In genomic region chr2:166711681-166712132, GRCm38 (mm10) we compare ENCODE assay signal across 8 mouse cellular contexts. TPM values are rescaled to one million over a fixed set of nuclear protein-coding genes. Genes with fewer than 3 reads are reported as not detected.
A peak's percentile ranks its signal among the peaks of the same experiment; 100 is the strongest.
DNase-seq lines count a peak whose midpoint lies in the region; ATAC-seq and TF ChIP-seq lines count a peak whose summit lies in the region.

No protein-coding gene starts in this region.

- no peaks in the 10 kb centered on the region for H3K27me3 ChIP-seq in heart, embryonic 12.5 days (replicated peaks)
- H3K27me3 ChIP-seq in hindbrain, embryonic 11.5 days (ENCODE audit: control insufficient read depth, insufficient read depth, low read length), result no peaks in the 10 kb centered on the region
- no peaks in the 10 kb centered on the region for H3K27me3 ChIP-seq in midbrain, embryonic 11.5 days (ENCODE audit: control insufficient read depth, insufficient read depth, low read length)

- TF ChIP-seq CTCF in bone marrow macrophage, adult 2 months (IDR thresholded peaks at IDR 0.05; ENCODE audit: low read depth, low read length), result no peak

- peak overlapping the region; percentile 81; the same call in 1 of the 2 replicates for H3K9ac ChIP-seq in heart, embryonic 12.5 days
- H3K9ac ChIP-seq in hindbrain, embryonic 11.5 days (ENCODE audit: low read depth, low read length), result peak overlapping the region; percentile 16; the same call in 1 of the 2 replicates
- H3K9ac ChIP-seq in midbrain, embryonic 11.5 days (ENCODE audit: low read length), result peak overlapping the region; percentile 21; the same call in 1 of the 2 replicates

- H3K27ac ChIP-seq in heart, embryonic 12.5 days (ENCODE audit: poor library complexity, severe bottlenecking), result no peak overlapping the region
- H3K27ac ChIP-seq in bone marrow macrophage, adult 2 months (ENCODE audit: insufficient read depth, low read depth, low read length), result peak overlapping the region; percentile 95
- H3K27ac ChIP-seq in hindbrain, embryonic 11.5 days (ENCODE audit: low read depth, low read length), result no peak overlapping the region
- H3K27ac ChIP-seq in midbrain, embryonic 11.5 days (ENCODE audit: low read depth, low read length), result no peak overlapping the region

- H3K4me1 ChIP-seq in heart, embryonic 12.5 days (replicated peaks), result peaks cover 31% of the 10 kb centered on the region
- H3K4me1 ChIP-seq in bone marrow macrophage, adult 2 months (ENCODE audit: control insufficient read depth, insufficient read depth, low read length), result peaks cover 42% of the 10 kb centered on the region
- peaks cover 12% of the 10 kb centered on the region for H3K4me1 ChIP-seq in hindbrain, embryonic 11.5 days (replicated peaks; ENCODE audit: control insufficient read depth, insufficient read depth, low read length)
- H3K4me1 ChIP-seq in midbrain, embryonic 11.5 days (ENCODE audit: control insufficient read depth, insufficient read depth, low read length), result peaks cover 30% of the 10 kb centered on the region

- no peak for DNase-seq in heart, postnatal 4 days
- peak; percentile 34 for DNase-seq in hindbrain, embryonic 11.5 days (ENCODE audit: low spot score)
- DNase-seq in midbrain, embryonic 11.5 days (ENCODE audit: low spot score, missing footprints), result peak; percentile 85
- DNase-seq in c-Kit-positive CD71-positive TER-119-positive erythroid progenitor cells, embryonic 14.5 days (ENCODE audit: low spot score), result no peak

- TF ChIP-seq POLR2A in bone marrow macrophage, adult 2 months (IDR thresholded peaks at IDR 0.05; ENCODE audit: borderline replicate concordance, low read depth, low read length), result no peak

- 29% methylated on average over 7 of the region's 7 CpGs for WGBS in heart, embryonic 12.5 days
- 10% methylated on average over 7 of the region's 7 CpGs for WGBS in hindbrain, embryonic 11.5 days
- 10% methylated on average over 7 of the region's 7 CpGs for WGBS in midbrain, embryonic 11.5 days

- ATAC-seq in heart, embryonic 12.5 days (ENCODE audit: insufficient number of reproducible peaks, low FRiP score), result no peak
- no peak for ATAC-seq in hindbrain, embryonic 11.5 days (ENCODE audit: low FRiP score)
- no peak for ATAC-seq in midbrain, embryonic 11.5 days (ENCODE audit: low FRiP score)
- ATAC-seq in activated CD4-positive, CD25-positive, alpha-beta regulatory T cell, adult 4 months, result no peak
- no peak for ATAC-seq in megakaryocyte progenitor cell, adult 5-6 weeks (replicated peaks; ENCODE audit: poor library complexity)

- no peaks in the 10 kb centered on the region for H3K36me3 ChIP-seq in heart, embryonic 12.5 days
- H3K36me3 ChIP-seq in hindbrain, embryonic 11.5 days (ENCODE audit: control insufficient read depth, insufficient read depth, low read length), result no peaks in the 10 kb centered on the region
- H3K36me3 ChIP-seq in midbrain, embryonic 11.5 days (ENCODE audit: control insufficient read depth, insufficient read depth, low read length), result no peaks in the 10 kb centered on the region

- H3K9me3 ChIP-seq in heart, embryonic 12.5 days (replicated peaks), result no peaks in the 10 kb centered on the region
- H3K9me3 ChIP-seq in hindbrain, embryonic 11.5 days (ENCODE audit: control insufficient read depth, low read length), result no peaks in the 10 kb centered on the region
- no peaks in the 10 kb centered on the region for H3K9me3 ChIP-seq in midbrain, embryonic 11.5 days (ENCODE audit: control insufficient read depth, low read length)

- peak overlapping the region; percentile 97 for H3K4me2 ChIP-seq in heart, embryonic 12.5 days
- H3K4me2 ChIP-seq in hindbrain, embryonic 11.5 days (replicated peaks; ENCODE audit: low read depth, low read length), result peak overlapping the region; percentile 89
- H3K4me2 ChIP-seq in midbrain, embryonic 11.5 days, result peak overlapping the region; percentile 91

- peak overlapping the region; percentile 71 for H3K4me3 ChIP-seq in heart, embryonic 12.5 days
- peak overlapping the region; percentile 93 for H3K4me3 ChIP-seq in bone marrow macrophage, adult 2 months (ENCODE audit: insufficient read depth, low read length)
- peak overlapping the region; percentile 81 for H3K4me3 ChIP-seq in hindbrain, embryonic 11.5 days (ENCODE audit: low read depth, low read length)
- H3K4me3 ChIP-seq in midbrain, embryonic 11.5 days (ENCODE audit: low read depth, low read length), result peak overlapping the region; percentile 79

RNA-seq across cellular contexts. Expression of gene Prex1, which starts 1.9 kb away (rescaled TPM):
- 12.0 and 13.6 TPM in 2 replicates for polyA plus RNA-seq in heart, embryonic 12.5 days (2016; fragmentation: Nextera tagmentation; extraction: Ambion mirVana)
- 10 to 100 TPM; 13.8 to 14.8 TPM for total RNA-seq in heart, postnatal 4 days (2021)
- polyA plus RNA-seq in bone marrow macrophage, adult 2 months (2012; ENCODE audit: insufficient read depth, insufficient read length, missing spikeins), result 162 and 191 TPM in 2 replicates
- polyA plus RNA-seq in hindbrain, embryonic 11.5 days (2014; fragmentation: Nextera tagmentation; extraction: Ambion mirVana), result 20.9 and 21.7 TPM in 2 replicates
- 16.5 and 19.8 TPM in 2 replicates for polyA plus RNA-seq in midbrain, embryonic 11.5 days (2014; fragmentation: Nextera tagmentation; extraction: Ambion mirVana)
- polyA plus RNA-seq in activated CD4-positive, CD25-positive, alpha-beta regulatory T cell, adult 4 months (2017; shearing (Covaris generic)), result 10 to 100 TPM; 34.5 to 45.2 TPM
- 18.9 and 22.3 TPM in 2 replicates for total RNA-seq in megakaryocyte progenitor cell, adult 5-6 weeks (2015)
- total RNA-seq in megakaryocyte progenitor cell, adult 5-6 weeks (2017), result 16.4 and 18.2 TPM in 2 replicates

Comparison
In these comparisons a context has a peak if more than half of its experiments do, and no peak if none do; other contexts are left out.
1. H3K9ac ChIP-seq: peak in every context shown above with its lines; median percentile 81 in heart, embryonic 12.5 days; 21 in midbrain, embryonic 11.5 days; 16 in hindbrain, embryonic 11.5 days.
2. DNase-seq: peak in hindbrain, embryonic 11.5 days (single experiment) and midbrain, embryonic 11.5 days (single experiment); none in heart, postnatal 4 days (single experiment) and c-Kit-positive CD71-positive TER-119-positive erythroid progenitor cells, embryonic 14.5 days (single experiment).
3. Peak in every context shown above with its lines, with median percentiles within 50 percentile points of each other: H3K4me2 ChIP-seq and H3K4me3 ChIP-seq.